Mouse (Mus musculus) erythroblast, embryonic 14.5 days (primary cell): Measurements from ENCODE around the gene Sun1.

Experiments used
- GATA1 ChIP-seq: IDR thresholded peaks from 2 replicates; pipeline ENCODE4 v1.6.1; 2012; ENCODE audit warnings: low read length, inconsistent platforms, mixed read lengths
- TAL1 ChIP-seq: IDR thresholded peaks from 3 replicates; pipeline ENCODE4 v1.6.1; 2012; ENCODE audit warnings: low read length, inconsistent platforms, mixed read lengths

DNA sequence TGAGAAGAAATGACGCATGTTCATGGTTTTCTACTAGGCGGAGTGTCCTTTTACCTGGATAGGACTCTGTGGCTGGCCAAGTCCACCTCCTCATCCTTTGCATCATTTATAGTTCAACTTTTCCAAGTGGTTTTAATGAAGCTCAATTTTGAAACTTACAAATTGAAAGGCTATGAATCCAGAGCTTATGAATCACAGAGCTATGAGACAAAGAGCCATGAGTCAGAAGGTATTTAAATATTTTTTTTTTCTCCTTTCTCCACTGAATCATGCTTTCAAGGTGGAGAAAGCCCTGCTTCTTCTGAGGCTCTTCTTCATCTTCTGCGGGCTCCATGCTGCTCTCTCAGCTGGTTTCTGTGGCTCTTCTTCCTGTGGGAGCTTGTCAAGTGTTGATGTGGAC, 29.3 kb downstream of the Sun1 start:
- TF ChIP-seq TAL1: no peak
- no peak for TF ChIP-seq GATA1
